Mouse (Mus musculus) heart, postnatal 36 days (tissue): ENCODE data around the gene Adipor1. TPM values are rescaled to one million over a fixed set of nuclear protein-coding genes. Genes with fewer than 3 reads are reported as not detected.
"Not testable (repeated sequence)": the region's sequence is repeated elsewhere in the genome, so short reads cannot be mapped to it uniquely, and the experiment has no call there.

Source experiments
- DNase-seq, 2 experiments: peaks; one replicate each; pipeline ENCODE4 v3.0.0; 2021 to 2022
- intact Hi-C: fragments of 180-260 bp; cut with DNase I; formaldehyde crosslinking; loops from one replicate; pipeline ENCODE4 v1.15.1; 2025
- total RNA-seq, 2 experiments: library from RNA; stranded (reverse); gene quantifications; 2 replicates each; pipeline ENCODE4 v1.2.3; 2021

Adipor1 gene
- total RNA-seq, 2 experiments from 2014 or later: 137 to 143 TPM

DNA sequence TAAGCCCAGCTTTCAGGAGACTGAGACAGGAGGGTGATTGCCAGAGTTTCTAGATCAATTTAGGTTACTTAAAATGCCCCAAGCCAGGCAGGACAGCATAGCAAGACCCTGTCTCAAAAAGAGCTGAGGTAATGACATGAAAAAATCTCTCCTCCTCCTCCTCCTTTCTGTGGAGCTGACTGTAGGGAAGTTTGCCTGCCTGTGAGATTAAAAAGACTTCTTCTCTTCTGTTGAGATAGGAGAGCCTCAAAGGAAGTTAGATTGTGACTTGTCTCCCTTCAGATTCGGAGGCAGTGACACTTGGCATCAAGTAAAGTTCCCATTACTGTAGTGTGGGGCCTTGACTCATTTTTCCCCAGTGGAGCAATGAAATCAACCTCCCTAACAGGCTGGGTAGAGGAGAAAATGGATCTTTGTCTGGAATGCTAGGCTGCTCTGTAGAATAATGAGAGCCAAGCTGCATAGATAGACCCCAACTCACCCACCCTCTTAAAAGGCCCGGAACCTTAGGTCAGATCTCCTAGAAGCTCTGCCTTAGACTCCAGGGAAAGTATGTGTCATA, 3.3 kb downstream of the Adipor1 start:
- intact Hi-C loops: loop anchor here (5.0 kb wide), 2 partner anchors 36 to 74 kb away; partner anchors contain the start of gene Rabif
- no peak for DNase-seq

GRCm38 (mm10) chr1:134419176-134419575, 4.0 kb downstream of the Adipor1 start:
- intact Hi-C loops: loop anchor here (5.0 kb wide), 2 partner anchors 37 to 73 kb away; partner anchors contain the start of gene Rabif
- DNase-seq: no peak

DNA sequence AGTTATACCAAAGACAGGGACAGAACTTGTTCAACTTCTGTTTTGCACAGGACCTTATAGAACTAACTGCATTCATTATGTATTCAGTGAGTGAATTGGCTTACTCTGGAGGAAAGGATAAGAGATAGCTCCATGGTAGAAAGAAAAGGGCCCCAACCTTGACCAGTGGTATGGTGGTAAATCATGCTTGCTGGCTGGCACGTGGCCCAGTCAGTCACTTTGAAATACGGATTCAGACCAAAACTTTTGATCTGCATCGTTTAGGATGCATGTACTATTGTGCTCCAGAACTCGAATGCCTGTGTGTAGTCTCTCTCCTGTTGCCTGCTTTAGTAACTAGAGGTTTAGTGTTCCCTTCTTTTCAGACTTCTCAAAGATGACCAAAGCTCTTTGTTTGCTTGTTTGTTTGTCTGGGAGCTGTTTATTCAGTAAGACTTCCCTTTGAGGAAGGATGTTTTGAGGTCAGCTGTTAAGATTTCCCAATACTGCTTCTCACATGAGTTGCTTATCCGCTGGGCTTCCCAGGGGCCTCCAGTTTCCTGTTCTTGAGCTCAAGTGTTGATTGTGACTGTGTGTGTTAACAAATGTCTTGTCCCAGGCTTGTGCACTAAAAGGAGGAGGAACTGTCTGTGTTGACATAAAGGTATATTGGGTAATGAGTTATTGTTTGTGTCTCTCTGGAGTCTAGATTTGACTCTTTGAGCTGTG, 4.7 kb downstream of the Adipor1 start:
- intact Hi-C loops: loop anchor here (5.0 kb wide), 2 partner anchors 38 to 72 kb away; partner anchors contain the start of gene Rabif

GRCm38 (mm10) chr1:134423911-134424310, 8.7 kb downstream of the Adipor1 start:
- intact Hi-C loops: no loop called here
- DNase-seq: no peak

More for the DNA sequence above, 4.7 kb downstream of the Adipor1 start:
- no peak for DNase-seq

- intact Hi-C loops: no loop called here
- DNase-seq: no peak
Observed at GRCm38 (mm10) chr1:134426289-134426688, 11.1 kb downstream of the Adipor1 start.

DNA sequence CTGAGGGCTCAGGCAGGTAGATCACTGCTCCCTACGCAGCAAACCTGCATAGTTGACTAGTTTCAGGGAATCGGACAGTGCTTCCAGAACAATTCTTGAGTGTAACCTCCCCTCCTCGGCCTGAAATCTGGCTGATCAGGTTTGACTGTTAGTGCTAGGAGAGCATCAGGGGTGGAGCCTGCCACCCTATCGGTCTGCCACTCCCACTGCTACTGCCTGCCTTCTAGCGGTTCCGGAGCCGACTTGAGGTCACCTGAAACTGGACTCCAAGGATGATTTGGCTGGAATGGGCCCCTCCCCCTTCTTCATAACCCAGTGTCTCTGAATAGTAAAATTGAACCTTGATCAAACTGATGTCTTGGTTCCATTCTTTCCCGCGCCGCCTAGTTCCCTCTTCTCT, 17.8 kb downstream of the Adipor1 start:
- intact Hi-C loops: no loop called here
- no peak for DNase-seq

GRCm38 (mm10) chr1:134433473-134433872, 18.3 kb downstream of the Adipor1 start:
- no peak for DNase-seq
- intact Hi-C loops: no loop called here

DNA sequence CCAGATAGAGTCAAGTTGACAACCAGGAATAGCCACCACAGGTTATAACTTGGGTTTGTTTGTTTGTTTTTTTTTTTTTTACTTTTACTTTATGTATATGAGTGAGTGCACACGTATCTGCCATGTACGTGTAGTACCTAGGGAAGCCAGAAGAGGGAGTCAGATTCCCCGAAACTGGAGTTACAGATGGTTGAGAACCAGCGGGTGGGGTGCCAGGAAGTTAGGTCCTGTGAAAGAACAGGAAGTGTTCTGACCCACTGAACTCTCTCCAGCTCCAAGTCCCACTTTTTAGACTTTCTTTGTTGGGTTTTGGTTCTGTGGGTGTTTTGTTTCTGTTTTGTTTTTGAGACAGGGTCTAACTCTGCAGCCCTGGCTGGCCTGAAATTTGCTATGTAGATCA, 20.2 kb downstream of the Adipor1 start:
- intact Hi-C loops: no loop called here
- DNase-seq: no peak

DNA sequence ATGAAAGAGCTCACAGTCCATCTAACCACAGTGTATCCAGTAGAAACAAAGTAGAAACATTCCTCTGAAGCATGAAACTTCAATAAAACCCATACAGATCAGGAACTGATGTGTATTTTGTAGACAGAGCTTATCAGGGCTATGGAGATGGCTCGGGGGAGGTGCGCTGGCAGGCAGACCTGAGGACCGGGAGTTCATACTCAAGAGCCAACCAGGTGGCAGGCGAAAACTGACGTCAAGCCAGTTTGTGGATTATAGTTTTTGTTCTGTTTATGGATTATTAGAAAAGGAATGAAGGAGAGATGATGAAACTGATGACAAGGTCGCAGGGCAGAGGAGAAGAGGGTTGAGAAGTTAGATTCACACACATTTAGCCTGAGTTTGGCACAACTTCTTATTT, 25.3 kb downstream of the Adipor1 start:
- intact Hi-C loops: no loop called here
- DNase-seq: no peak

- intact Hi-C loops, DNase-seq: not testable (repeated sequence)
Observed at GRCm38 (mm10) chr1:134441737-134442136, 26.6 kb downstream of the Adipor1 start.

- DNase-seq: no peak
- intact Hi-C loops: no loop called here
Observed at GRCm38 (mm10) chr1:134442394-134442793, 27.2 kb downstream of the Adipor1 start.

GRCm38 (mm10) chr1:134443288-134443687, 28.1 kb downstream of the Adipor1 start:
- intact Hi-C loops, DNase-seq: not testable (repeated sequence)

DNA sequence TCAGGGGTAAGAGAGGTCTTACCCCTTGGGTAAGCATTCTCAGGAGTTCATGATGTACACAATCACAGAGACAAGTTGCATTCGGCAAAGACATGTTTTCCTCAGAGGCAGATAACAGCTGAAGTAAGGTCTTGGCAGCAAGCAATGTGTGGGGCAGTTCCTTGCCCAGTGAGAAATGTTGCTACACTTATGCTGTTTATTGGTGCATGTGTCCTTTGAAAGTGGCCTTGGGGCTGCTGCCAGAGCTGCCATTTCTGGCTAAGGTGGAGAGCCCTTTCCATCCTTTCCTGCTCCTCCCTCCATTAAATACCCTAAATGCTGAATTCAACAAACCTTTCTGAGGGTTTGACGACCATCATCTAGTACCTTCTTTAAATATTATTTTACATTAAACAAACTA, 30.2 kb downstream of the Adipor1 start:
- intact Hi-C loops: no loop called here

GRCm38 (mm10) chr1:134448537-134448936, 33.4 kb downstream of the Adipor1 start:
- intact Hi-C loops, DNase-seq: not testable (repeated sequence)

More for the DNA sequence above, 30.2 kb downstream of the Adipor1 start:
- no peak for DNase-seq

GRCm38 (mm10) chr1:134450201-134450600, 35.0 kb downstream of the Adipor1 start:
- intact Hi-C loops: no loop called here
- DNase-seq: no peak

GRCm38 (mm10) chr1:134450986-134451385, 35.8 kb downstream of the Adipor1 start:
- peak in 1 of 2 experiments; percentile 53 for DNase-seq
- intact Hi-C loops: no loop called here

DNA sequence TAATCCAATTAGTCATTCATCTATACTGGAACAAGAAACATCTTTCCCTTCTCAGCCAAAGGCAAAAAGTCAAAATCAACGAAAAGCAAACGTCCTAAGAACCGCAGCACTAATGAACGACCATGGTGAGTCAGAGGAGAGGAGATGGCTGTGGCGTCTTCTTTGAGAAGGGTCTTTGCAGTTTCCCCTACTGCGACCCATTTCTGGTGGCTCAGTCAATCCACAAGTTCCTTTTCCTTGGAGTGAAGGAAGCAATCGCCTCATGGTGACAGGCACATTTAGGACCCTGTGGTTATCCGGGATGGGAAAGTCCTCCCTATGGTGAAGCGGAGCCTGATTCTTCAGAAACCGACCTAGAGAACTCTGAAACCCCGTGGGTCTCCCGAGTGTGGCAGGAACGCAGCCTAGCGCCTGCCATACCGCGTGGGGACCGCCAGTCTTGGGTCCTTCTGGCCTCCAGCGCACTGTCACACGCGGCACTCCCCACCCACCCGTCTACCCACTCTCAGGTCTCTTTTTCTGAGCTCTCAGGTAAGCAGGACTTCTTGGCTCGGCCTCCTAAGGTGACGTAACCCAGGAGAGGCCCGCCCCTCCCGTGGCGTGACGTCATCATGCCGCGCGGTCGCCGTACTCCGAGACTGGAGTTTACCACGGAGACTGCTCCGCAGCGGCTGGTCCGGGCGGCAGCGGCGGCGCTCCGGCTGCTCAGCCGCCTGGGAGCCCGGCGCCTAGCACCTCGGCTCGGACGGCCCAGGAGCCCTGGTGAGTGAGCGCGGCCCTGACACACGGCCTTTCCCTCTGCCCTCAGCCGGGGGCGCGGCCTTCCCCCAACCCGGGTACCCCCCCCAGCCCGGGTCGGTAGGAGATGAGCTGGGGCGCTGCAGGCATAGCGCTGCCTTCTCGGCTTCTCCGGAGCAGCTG, 40.0 kb downstream of the Adipor1 start, which contains the start of gene Klhl12:
Gene Klhl12, plus strand, starts transcription at position 628 of the 921 bp plus-strand sequence.
- DNase-seq: peak; percentile 95 to 97
- intact Hi-C loops: loop anchor here (1.0 to 2.0 kb wide), 2 partner anchors 38 to 93 kb away; no protein-coding TSS in a partner anchor

GRCm38 (mm10) chr1:134456060-134456459, 40.9 kb downstream of the Adipor1 start:
- intact Hi-C loops: no loop called here
- DNase-seq: no peak

DNA sequence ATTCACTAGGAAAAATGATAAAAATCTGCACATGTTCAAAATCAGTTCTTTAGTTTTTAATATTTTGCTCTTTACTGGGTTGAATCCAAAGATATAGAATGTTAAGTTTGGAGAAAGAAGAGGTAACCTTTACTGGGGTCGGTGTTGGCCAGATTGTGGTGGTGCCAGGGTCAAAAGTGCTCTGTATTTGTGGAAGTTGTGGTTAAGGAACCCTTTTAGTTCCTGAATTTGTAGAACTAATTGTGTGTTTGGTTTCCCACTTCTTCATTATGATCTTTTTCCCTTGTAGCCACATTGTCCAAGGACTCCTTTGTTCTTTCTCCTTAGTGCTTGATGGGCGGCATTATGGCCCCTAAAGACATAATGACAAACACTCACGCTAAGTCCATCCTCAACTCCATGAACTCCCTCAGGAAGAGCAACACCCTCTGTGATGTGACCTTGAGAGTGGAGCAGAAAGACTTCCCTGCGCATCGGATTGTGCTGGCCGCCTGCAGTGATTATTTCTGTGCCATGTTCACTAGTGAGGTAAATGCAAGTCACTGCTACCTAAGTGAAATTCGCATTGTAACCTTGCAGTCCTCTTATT, 43.1 kb downstream of the Adipor1 start:
- DNase-seq: no peak
- intact Hi-C loops: no loop called here
